Mouse (Mus musculus) kidney, adult 2 months (tissue): ENCODE results near the gene Tbl3. TPM values are rescaled to one million over a fixed set of nuclear protein-coding genes. Genes with fewer than 3 reads are reported as not detected.
"Not testable (repeated sequence)": the region's sequence is repeated elsewhere in the genome, so short reads cannot be mapped to it uniquely, and the experiment has no call there.

ENCODE experiments used
- DNase-seq: peaks from one replicate; pipeline ENCODE4 v3.0.0; 2021
- H3K27ac ChIP-seq: fragments of 200-500 bp; 2 replicates; pipeline ENCODE4 v1.5.1; 2012; ENCODE audit warnings: low read depth, low read length, control low read depth, inconsistent platforms; ENCODE audit not compliant: insufficient read depth
- H3K27me3 ChIP-seq: fragments of 200-500 bp; replicated peaks from 2 replicates; pipeline ENCODE4 v1.6.1; 2012; ENCODE audit warnings: mild to moderate bottlenecking, moderate library complexity, low read length, inconsistent platforms; ENCODE audit not compliant: control insufficient read depth, insufficient read depth
- H3K36me3 ChIP-seq: fragments of 200-500 bp; 2 replicates; pipeline ENCODE4 v1.6.1; 2012; ENCODE audit warnings: mild to moderate bottlenecking, moderate library complexity, low read length, inconsistent platforms; ENCODE audit not compliant: control insufficient read depth, insufficient read depth
- H3K4me1 ChIP-seq: fragments of 200-500 bp; 2 replicates; pipeline ENCODE4 v1.6.1; 2011; ENCODE audit warnings: low read length; ENCODE audit not compliant: control insufficient read depth, insufficient read depth
- H3K4me3 ChIP-seq: fragments of 200-500 bp; 2 replicates; pipeline ENCODE4 v1.5.1; 2011; ENCODE audit warnings: mild to moderate bottlenecking, low read depth, low read length, control low read depth; ENCODE audit not compliant: insufficient read depth
- CTCF ChIP-seq: fragments of 200-500 bp; conservative IDR thresholded peaks from 2 replicates; pipeline ENCODE4 v1.5.1; 2011; ENCODE audit warnings: low read depth, mild to moderate bottlenecking, control low read depth, low read length, moderate library complexity, mixed read lengths; ENCODE audit not compliant: insufficient read depth, insufficient read length
- POLR2A ChIP-seq: fragments of 200-500 bp; IDR thresholded peaks from one replicate; pipeline ENCODE4 v1.6.1; 2011; ENCODE audit warnings: low read depth, low read length, control low read depth
- WGBS: fragments of 180-500 bp; shearing (Covaris S2); methylation state at CpG from one replicate; pipeline ENCODE4 v1.1.7; 2018; 5-methylcytosine and 5-hydroxymethylcytosine counted together
- polyA plus RNA-seq: library from polyadenylated mRNA; depleted of rRNA; stranded (reverse); fragments of >200 nt; gene quantifications from 2 replicates; pipeline ENCODE4 v1.2.3, GENCODE M21; 2012

Tbl3 gene
- polyA plus RNA-seq, 1 experiment: 48.6 TPM

DNA sequence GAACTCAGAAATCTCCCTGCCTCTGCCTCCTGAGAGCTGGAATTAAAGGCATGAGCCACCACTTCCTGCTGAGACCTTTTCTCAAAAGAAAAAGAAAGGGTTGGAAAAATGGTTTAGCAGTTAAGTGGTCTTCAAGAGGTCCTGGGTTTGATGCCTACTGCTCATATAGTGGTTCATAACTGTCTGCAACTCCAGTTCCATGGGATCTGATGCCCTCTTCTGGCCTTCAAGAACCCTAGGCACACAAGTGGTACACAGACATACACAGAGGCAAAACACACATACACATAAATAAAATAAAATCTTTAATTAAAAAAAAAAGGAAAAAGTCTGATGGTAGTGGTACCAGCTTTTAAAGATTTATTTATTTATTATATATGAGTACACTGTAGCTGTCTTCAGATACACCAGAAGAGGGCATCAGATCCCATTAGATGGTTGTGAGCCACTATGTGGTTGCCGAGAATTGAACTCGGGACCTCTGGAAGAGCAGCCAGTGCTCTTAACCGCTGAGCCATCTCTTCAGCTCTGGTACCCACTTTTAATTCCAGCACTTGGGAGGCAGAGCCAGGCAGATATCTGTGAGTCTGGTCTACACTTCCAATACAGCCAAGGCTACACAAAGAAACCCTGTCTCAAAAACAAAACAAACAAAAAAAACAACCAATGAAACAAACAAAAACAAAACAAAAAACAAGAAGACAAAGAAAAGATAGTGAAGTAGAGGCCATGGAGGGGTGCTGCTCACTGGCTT, 18.4 kb upstream of the Tbl3 start:
- no peak overlapping the region for H3K4me3 ChIP-seq
- no peak for TF ChIP-seq CTCF
- TF ChIP-seq POLR2A: no peak
- H3K27ac ChIP-seq: no peak overlapping the region
- peaks cover 2% of the 10 kb centered on the region; the same call in 1 of the 2 replicates for H3K4me1 ChIP-seq
- H3K36me3 ChIP-seq: no peaks in the 10 kb centered on the region; the same call in 1 of the 2 replicates
- H3K27me3 ChIP-seq: no peaks in the 10 kb centered on the region
- WGBS: 64% methylated on average over 3 of the region's 3 CpGs
- DNase-seq: no peak

DNA sequence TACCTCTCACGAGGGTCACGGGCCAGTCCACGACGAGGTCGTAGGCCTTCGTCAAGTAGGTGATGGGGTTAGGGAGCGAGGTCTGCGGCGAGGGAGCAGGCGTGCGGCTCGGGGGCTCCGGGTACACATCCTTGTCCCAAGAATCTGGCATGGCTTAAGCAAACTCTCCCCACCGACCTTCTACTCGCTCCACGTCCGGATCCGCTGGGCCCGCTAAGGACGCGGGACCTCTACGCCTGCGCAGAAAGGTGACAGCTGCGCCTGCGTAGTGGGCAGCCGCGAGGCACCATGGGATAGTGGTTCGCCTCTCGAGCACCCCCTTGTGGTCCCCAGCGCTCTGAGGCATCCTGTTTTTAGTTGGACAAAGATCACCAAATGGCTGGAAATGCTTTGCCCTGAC, 16.7 kb upstream of the Tbl3 start, which contains the start of gene Ndufb10:
Gene Ndufb10 (minus strand): TSS at position 295 of the 400 bp plus-strand sequence.
- no peaks in the 10 kb centered on the region; the same call in 1 of the 2 replicates for H3K36me3 ChIP-seq
- H3K27ac ChIP-seq: peak within 1 kb of the TSS; percentile 90
- under 1% methylated on average over 30 of the region's 30 CpGs for WGBS
- DNase-seq: peak; percentile 98
- no peaks in the 10 kb centered on the region for H3K27me3 ChIP-seq
- peaks cover 2% of the 10 kb centered on the region; the same call in 1 of the 2 replicates for H3K4me1 ChIP-seq
- H3K4me3 ChIP-seq: peak within 1 kb of the TSS; percentile 87
- TF ChIP-seq CTCF (peak; percentile 96; the same call in 1 of the 2 replicates), POLR2A (peak; percentile 96)

DNA sequence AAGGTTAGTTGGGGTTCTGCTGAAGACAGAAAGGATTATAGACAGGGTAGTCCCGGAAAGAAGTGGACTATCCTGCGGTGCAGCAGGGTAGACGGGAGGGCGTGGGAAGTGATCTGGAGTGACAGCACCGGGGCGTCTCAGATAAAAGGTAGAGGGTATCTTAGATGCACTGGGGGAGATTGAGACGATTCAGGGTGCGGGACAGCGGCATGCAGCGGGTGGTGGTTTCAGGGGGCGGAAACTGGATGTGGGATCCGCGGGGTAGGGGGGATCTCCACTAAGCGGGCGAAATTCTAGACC, 16.4 kb upstream of the Tbl3 start:
- Histone ChIP-seq H3K27ac (peak overlapping the region; percentile 90), H3K36me3 (no peaks in the 10 kb centered on the region; the same call in 1 of the 2 replicates), H3K27me3 (no peaks in the 10 kb centered on the region), H3K4me3 (peak overlapping the region; percentile 87), H3K4me1 (peaks cover 2% of the 10 kb centered on the region; the same call in 1 of the 2 replicates)
- under 1% methylated on average over 15 of the region's 15 CpGs for WGBS
- TF ChIP-seq POLR2A (no peak), CTCF (no peak)
- no peak for DNase-seq

DNA sequence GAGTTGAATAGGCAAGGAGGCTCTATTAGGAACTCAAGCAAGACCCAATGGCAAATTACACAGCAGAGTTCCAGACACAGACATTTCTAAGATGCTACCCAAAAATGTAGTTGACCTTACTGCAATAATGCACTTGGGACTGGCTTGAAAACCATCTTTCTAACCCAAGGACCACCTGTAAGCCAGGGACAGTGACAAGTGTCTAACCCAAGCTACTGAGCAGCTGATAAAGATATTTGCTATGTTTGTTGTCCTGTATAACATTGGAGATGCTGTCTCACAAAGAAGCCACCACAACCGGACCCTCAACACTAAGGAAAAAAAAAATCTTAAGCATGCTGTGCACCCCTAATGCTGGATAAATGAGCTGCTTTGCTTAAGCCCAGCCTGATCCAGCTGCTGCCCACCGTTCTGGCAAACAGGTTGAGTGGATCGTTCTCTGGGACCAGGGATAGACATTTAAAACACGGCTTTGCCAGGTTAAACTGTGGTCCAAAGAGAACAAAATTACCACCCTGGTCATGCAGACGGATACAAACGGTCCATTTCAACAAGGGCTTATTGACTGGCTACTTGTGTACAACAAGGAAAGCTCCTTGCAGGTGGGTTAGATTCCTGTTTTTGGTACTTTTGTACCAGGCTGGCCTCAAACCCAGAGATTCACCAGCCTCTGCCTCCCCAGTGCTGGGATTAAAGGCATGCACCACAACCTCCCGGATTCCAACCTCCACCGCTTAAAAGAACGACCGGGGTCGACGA, 15.8 kb upstream of the Tbl3 start:
- H3K4me1 ChIP-seq: peaks cover 2% of the 10 kb centered on the region; the same call in 1 of the 2 replicates
- WGBS: under 1% methylated on average over 12 of the region's 12 CpGs
- DNase-seq: no peak

DNA sequence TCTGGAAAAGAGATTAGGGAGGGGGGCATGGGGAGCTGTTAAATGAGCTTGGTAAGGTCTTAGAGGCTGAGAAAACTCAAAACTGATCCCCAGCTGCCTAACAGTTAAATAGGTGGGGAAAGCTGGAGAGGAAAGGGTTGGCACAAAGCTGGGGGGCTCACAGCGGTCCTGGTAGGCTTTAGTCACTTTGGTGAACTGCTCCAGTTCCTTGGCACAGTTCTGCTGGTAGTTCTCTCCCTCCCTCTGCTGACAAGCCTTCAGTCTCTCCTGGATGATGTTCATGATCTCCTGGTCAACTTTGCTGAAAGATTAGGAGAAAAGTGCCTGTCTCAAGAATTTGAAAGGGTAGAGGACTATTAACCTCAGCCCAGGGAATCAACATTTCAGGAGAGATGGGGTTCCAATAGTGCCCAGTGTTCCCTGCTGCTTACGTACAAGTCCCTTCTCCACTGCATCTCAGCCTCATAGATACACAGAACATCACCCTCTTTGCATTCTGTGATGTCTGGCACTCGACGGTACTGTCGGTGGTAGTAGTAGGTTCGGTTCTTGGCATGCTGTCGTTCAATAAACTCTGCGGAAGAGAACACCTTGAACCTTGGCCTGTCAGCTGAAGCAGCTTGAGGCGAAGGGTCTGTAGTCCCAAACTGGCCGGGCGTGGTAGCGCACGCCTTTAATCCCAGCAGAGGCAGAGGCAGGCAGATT, 14.9 kb upstream of the Tbl3 start:
- Histone ChIP-seq H3K27me3 (no peaks in the 10 kb centered on the region), H3K4me1 (peaks cover 2% of the 10 kb centered on the region; the same call in 1 of the 2 replicates), H3K36me3 (no peaks in the 10 kb centered on the region; the same call in 1 of the 2 replicates), H3K27ac (no peak overlapping the region), H3K4me3 (no peak overlapping the region; the same call in 1 of the 2 replicates)
- DNase-seq: no peak
- 31% methylated on average over 13 of the region's 13 CpGs for WGBS
- TF ChIP-seq CTCF (no peak), POLR2A (no peak)

More for the DNA sequence above, 15.8 kb upstream of the Tbl3 start:
- TF ChIP-seq POLR2A (no peak), CTCF (no peak)
- no peaks in the 10 kb centered on the region for H3K27me3 ChIP-seq
- peak overlapping the region; percentile 87 for H3K4me3 ChIP-seq
- H3K36me3 ChIP-seq: no peaks in the 10 kb centered on the region; the same call in 1 of the 2 replicates
- H3K27ac ChIP-seq: peak overlapping the region; percentile 90

DNA sequence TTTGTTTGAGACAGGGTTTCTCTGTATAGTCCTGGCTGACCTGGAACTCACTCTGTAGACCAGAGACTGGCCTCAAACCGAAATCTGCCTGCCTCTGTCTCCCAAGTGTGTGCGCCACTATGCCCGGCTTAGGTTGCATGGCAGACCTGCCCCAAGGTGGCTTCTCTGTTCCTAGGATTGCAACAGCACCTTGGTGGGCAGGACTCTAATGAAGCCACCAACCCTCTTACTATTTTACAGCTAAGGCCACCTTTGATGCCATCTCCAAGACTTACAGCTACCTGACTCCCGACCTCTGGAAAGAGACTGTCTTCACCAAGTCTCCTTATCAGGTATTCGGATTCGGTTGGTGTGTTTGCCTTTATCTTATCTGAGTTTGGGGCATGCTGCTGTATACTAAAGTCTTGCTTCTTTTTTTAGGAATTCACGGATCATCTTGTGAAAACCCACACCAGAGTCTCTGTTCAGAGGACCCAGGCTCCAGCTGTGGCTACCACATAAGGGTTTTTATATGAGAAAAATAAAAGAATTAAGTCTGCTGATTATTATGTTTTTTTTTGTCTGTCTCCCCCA, 14.0 kb upstream of the Tbl3 start:
- not testable (repeated sequence) for DNase-seq, H3K4me3 ChIP-seq, H3K27me3 ChIP-seq, H3K27ac ChIP-seq, H3K36me3 ChIP-seq, H3K4me1 ChIP-seq
- 53% methylated on average over 7 of the region's 7 CpGs for WGBS

DNA sequence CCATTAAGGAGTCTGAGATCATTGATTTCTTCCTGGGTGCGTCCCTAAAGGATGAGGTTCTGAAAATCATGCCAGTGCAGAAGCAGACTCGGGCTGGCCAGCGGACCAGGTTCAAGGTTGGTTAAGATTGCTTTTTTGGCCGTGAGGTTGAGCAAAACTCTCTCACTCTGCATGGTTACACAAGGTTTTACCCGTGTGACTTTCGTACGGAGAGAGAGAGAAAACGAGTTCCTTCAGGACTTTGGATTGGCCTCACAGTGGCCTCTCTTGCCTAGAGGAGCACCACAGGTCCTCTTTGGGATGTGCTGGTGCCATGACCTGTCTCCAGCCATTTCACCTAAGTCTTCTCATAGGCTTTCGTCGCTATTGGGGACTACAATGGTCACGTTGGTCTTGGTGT, 13.2 kb upstream of the Tbl3 start:
- not testable (repeated sequence) for H3K4me1 ChIP-seq, H3K36me3 ChIP-seq, DNase-seq, H3K27ac ChIP-seq, H3K27me3 ChIP-seq
- peak overlapping the region; percentile 47 for H3K4me3 ChIP-seq
- 2% methylated on average over 11 of the region's 11 CpGs for WGBS
